Mouse (Mus musculus): ENCODE data around the gene Mr1. TPM values are rescaled to one million over a fixed set of nuclear protein-coding genes. Genes with fewer than 3 reads are reported as not detected.

Gene Mr1
- total RNA-seq, 2 experiments from 2014 or later = 8.1 to 11.5 TPM

DNA sequence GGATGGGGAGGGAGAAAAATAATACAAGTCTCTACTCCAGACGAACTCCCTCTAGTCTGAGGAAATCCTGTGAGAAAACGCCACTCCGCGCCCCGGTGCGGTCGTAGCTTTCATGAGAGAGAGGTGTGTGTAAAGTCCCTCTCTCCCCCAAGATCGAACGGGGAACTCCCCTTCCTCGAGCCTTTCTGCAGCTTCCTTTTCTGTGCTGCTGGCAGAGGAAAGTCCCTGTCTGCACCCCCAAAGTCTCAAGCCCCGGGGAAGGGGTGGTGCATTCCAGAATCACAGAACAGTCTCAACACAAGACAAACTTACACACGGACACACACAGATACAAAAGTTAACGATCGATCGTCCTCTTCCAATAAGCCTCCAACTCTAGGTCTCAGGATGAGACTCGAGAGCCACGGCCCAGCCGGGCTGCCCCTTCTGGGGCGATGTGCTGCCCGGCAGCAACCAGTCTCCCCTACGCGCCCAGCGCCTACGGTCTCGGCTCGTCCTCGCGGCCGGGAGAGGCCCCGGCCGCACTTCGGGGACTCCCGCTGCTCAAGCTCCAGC lies 48.6 kb downstream of the Mr1 start:
- DNase-seq = peak in 1 of 2 experiments; percentile 46
- intact Hi-C loops (cut with DNase I) = loop anchor here (2.0 kb wide), 1 partner anchor 49 kb away; no protein-coding TSS in a partner anchor

DNA sequence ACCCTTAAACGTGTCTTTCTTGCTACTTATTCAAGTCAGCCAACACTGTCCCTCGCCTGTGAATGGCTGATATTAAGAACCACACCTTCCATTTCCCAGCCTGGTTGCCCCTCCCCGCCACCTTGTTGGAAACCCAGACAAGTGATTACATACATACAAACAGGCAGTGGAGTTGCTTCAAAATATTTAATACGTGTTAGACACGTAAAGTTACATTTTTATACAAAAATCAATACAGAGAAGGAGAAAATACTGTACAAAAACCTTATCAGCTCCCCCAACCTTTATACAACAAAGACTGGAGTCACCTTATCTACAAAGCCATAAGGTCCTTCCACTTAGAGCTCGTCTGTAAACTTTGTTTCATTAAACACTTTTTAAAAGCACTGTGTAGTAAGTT lies 49.3 kb downstream of the Mr1 start:
- intact Hi-C loops (cut with DNase I) = no loop called here
- peak in 1 of 2 experiments; percentile 9 for DNase-seq

DNA sequence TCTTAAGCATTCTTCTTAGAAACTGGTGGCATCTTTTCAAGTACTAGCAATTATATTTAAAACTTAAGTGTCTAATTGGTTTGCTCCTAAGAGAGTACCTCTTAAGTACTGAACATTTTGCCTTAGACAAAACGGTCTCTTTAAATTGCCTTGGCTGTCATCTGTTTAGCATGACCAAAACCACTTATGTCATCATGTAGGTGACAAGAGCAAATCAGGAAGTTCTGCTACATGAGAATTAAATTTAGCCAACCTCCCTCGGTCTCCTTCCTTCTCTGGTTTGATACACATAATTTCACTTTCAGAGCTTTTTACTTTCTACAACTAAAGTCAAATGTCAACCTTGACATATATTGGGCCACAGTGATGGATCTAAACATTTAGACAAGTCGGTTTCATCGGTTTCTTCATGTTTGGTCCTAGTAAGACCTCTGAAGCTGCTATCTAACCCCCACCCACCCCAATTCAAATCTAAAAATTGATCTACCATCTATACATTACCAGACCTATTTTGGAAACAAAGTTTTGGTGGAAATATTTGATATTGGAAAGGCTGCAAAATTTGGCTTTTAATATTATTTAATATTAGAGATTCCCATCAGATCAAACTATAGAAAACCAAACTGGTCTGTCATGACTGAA lies 49.9 kb downstream of the Mr1 start:
- intact Hi-C loops (cut with DNase I) = no loop called here

DNA sequence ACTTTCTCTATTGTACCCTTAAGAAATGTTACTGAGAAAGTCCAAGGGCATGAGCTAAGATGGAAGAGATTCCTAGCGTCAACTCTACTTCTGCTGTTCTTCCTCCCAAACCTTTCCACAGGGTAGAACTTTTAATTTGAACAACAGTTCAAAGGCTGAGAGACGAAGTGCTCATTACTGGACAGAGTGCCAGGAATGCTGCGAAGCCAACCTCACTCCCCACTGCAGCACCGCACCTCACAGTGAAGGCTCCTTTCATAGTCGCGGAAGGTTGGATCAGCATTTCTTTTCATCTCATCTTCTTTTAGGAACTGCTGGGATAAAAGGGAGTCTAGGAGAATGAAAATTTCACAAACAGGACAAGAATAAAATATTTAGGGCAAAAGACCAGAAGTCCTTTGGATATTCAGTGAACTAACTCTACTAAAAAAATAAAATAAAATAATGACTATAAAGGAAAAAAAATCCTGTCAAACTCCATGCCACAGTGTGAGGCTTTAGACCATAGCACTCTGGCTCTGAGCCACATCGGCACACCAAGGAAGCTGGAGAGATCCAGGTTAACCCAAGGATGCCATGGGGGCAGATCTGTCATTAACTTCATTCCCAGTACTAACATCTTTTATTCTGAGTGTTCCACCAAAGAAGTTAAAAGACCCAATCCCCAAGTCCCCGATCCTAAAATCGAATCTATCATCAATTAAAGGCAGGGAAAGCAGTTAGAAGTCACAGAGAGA lies 52.5 kb downstream of the Mr1 start:
- intact Hi-C loops (cut with DNase I) = loop anchor here (5.0 kb wide), 1 partner anchor 37 kb away; no protein-coding TSS in a partner anchor
- DNase-seq = peak in 1 of 2 experiments; percentile 6

More for the DNA sequence above, 49.9 kb downstream of the Mr1 start:
- DNase-seq = no peak

DNA sequence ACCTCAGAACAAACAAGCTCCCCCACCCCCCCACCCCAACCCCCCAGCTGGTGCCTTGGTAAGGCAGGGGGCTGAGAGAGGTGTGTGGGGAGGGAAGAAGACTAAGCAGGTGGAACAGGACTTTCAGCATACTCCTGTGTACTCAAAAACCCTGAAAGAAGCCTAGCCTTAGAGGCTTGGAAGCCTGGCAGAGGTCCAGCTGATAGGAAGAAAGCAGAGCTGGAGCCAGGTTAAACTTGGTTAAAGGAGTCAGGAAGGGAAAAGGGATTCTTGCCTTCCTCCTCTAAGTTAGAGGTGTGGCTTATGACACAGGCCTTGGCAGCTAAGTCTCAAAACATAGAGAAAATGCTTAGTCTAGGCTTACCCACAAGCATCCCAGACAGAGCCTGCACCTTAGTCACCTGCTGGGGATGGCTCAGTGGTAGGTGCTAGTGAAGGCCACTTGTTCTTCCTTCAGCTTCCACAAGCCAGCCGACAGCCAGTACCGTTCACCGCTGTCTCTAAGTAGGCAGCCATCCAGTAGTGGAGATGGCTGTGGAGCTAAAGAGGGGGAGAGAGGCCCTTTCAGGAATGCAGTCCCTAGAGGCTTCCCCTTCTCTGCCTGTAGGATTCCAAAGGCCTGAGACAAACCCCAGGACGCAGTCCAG lies 53.3 kb downstream of the Mr1 start:
- intact Hi-C loops (cut with DNase I) = loop anchor here (5.0 kb wide), 1 partner anchor 36 kb away; no protein-coding TSS in a partner anchor
- no peak for DNase-seq

DNA sequence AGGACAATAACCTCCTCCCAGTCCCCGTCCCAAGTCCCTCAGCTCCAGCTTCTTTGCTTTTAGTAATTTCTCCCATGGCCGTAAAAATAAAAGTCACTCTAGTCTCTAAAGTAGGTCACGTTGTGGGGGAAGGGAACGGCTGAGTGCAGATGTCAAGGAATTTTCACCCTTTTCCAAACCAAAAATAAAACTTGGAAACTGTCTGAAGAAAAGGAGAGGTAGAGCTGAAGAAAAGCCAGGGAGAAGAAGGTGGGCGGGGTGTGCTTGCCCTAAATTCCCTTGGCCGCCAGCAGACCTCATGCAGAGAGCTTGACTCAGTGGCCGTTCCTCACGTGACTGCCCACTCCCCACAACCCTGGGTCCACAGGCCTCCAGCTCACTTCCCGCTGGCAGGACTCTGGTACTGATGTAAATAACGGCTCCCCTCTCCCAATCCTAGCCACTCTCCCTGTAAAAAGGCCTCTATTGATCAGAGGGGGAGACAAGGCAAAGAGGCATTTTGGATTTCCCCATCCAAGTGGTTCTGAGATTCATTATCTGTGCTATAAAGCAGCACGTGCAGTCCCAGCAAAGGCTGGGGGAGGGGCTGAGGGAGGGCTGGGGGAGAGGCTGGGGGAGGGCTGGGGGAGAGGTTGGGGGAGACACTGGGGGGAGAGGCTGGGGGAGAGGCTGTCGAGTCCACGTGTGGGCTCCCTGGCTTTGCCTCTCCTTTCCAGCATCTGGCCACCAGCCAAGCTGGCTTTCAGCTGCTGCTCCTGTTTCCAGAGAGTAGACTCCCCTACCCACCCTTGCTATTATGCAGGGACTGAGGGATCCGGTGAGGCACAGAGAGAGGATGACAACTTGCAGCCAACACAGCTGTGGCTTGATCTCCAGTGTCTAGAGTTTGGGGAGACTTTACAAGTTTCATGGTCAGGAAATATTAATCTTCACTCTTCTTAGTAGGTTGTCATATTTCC lies 54.5 kb downstream of the Mr1 start:
- no peak for DNase-seq
- intact Hi-C loops (cut with DNase I) = loop anchor here (5.0 kb wide), 1 partner anchor 35 kb away; no protein-coding TSS in a partner anchor

DNA sequence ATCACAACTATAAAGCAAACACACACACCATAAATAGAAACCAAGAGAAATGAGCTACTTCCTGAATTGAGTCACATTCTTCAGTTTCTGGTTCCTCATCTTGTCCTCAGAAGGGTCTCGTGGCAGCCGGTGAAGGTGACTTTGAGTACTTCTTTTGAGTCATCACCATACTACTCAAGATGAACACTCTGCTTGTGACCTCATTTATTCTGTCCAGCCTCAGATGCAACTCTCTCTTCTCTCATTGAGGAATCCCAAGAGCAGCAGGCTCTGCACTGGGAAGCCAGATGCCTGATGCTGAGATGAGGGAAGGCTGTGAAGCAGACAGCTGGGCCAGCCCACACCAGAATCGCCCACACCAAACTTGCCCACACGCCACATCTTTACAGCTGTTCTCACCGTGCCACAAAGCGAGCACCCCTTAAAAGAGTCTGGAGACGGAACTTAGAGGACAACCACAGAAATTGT lies 55.2 kb downstream of the Mr1 start:
- intact Hi-C loops (cut with DNase I) = loop anchor here (5.0 kb wide), 1 partner anchor 34 kb away; no protein-coding TSS in a partner anchor
- DNase-seq = no peak

DNA sequence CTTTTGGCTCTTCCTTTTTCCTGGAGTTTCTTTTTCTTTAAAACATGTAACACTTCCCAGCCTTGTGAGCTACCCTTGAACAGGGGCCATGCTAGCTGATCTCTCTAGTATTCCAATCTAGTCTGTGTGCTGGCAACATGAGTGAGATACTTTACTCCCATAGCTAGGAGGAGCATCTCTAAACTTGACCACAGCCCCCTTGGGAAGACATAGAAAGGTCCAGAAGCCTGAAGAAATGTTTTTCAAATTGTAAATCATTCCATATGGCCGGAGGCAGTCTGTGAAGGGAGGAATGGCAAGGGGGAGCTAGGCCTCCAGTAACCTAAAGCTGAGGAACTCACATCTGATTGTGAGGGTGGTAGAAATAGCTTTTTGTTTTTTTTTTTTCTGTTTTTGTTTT lies 55.9 kb downstream of the Mr1 start:
- intact Hi-C loops (cut with DNase I) = loop anchor here (5.0 kb wide), 1 partner anchor 33 kb away; no protein-coding TSS in a partner anchor
- DNase-seq = no peak

DNA sequence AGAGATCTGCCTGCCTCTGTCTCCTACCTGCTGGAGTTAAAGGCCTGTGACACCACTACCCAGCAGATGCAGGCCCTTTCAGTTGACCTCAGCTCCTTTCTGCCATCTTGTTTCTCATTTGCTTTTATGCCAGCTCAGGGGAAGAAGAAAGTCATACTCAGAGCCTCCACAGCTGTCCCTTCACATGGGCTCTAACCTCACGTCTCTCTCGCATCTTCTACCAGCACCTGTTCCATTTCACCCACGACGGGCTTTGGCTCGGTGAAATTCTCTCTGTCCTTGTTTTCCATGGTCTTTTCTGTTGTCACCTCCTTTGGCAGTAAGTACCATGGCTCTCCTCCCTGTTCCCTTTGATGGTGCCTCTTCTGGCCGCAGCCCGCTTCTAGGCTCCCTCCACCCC lies 56.3 kb downstream of the Mr1 start:
- DNase-seq = no peak
- intact Hi-C loops (cut with DNase I) = loop anchor here (5.0 kb wide), 1 partner anchor 33 kb away; no protein-coding TSS in a partner anchor

DNA sequence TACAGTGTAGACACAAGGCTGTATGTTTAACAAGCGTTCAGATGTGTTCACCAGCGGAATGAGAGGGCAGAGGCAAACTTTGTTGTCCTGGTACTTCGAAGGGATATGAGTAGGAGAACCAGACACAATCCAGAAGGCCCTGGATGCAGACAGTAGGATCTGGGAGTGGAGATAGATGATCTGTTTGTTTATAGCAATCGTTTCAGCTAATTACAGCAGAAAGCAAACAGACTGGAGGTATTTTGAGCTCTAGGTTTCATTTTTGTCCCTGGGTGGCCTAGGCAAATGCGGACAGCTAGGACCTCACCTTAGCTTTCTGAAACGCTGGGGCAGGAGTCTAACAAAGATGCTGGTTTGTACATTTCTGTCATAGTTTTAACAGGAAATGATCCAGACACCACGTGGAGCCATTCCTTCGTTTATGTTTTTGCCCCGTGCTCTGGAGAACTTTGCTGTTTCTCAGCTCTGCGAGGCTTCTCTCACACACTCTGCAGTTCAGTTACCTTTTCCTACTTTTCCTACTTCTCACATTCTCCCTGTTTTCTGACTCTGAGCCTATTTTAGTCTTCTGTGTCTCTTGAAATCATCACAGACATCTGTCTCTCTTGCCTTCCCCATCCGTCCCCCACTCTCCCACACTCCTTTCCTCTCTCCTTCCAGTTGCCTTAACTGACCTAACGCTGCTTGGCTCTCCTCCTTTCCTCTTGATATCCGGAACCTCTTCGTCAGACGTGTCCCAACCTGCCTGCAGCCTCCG lies 57.6 kb downstream of the Mr1 start:
- intact Hi-C loops (cut with DNase I) = loop anchor here (5.0 kb wide), 2 partner anchors 48 to 113 kb away; no protein-coding TSS in a partner anchor
- DNase-seq = no peak

DNA sequence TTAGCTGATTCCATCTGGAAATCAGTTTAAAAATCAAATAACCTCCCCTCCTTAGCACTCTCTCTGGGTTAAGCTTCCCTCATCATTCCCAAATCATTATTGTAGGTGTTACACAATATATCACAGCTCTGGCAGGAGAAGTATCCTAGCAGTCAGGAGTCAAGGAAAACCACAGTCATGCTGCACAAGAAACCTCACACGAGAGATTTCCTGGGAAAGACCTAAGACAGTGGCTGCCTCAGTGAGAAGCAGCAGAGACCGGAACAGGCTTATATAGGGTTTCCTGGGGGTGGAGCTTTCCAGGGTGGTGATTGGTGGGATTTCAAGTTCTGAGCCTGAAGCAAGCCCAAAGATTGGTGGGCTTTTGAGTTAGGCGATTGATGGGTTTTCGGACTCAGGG lies 58.6 kb downstream of the Mr1 start:
- intact Hi-C loops (cut with DNase I) = loop anchor here (5.0 kb wide), 2 partner anchors 49 to 114 kb away; no protein-coding TSS in a partner anchor
- no peak for DNase-seq

DNA sequence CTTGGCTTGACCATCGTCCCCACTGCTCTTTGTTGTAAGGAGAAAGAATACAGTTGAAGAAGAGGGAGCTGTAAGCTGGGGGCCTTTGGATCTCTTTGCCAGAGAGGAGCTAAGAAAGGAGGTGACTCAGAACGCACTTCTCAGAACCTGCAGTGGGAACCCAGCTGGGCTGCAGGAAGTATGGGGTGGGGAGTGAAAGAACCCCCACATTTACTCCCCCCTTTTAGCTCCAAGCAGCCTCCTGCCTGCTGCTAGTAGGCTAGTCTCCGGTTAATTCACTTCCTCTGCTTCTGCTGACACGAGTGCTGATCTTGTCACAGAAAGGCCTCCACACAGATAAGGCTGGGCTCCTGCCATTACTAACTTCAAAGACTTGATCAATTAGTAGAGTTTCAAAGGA lies 59.7 kb downstream of the Mr1 start:
- intact Hi-C loops (cut with DNase I) = loop anchor here (5.0 kb wide), 2 partner anchors 50 to 115 kb away; no protein-coding TSS in a partner anchor

DNA sequence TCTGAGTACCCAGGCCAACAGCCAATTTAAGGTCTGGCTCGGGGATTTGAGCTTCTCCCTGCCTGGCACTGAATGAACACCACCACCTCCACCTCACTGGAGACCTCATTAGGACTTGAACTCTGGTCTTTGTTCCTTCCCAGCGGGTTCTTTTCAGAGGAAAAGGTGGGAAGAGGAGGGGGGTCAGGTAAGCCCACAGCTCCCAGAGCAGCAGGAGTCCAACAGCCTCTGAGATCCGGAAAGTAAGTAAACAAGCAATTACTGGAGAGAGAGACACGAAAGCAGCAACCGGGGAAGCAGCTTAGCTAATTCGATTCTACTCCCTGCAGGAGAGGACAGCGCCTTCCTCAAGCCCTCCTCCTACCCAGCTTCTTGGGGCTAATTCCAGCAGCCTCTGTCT lies 60.2 kb downstream of the Mr1 start:
- intact Hi-C loops (cut with DNase I) = loop anchor here (5.0 kb wide), 2 partner anchors 51 to 116 kb away; no protein-coding TSS in a partner anchor
- DNase-seq = no peak

More for the DNA sequence above, 59.7 kb downstream of the Mr1 start:
- DNase-seq = no peak

DNA sequence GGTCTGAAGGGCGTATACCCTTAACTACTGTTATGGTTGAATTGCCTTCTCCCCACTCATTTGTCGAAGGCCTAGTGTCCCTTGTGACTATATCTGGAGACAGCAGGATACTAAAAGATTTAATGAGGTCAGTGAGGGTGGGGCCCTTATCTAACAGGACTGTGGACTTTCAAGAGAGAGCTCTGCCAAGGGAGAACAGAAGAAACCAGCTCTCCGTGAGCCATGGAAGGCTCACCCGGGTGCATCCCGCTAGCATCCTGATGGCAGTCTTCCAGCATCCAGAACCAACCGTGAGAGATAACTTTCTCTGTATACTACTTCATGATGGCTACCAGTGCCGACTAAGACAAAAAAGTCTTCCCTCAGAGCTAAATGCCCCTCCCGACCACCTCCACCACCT lies 61.8 kb downstream of the Mr1 start:
- intact Hi-C loops (cut with DNase I) = loop anchor here (5.0 kb wide), 2 partner anchors 52 to 117 kb away; no protein-coding TSS in a partner anchor
- DNase-seq = no peak

DNA sequence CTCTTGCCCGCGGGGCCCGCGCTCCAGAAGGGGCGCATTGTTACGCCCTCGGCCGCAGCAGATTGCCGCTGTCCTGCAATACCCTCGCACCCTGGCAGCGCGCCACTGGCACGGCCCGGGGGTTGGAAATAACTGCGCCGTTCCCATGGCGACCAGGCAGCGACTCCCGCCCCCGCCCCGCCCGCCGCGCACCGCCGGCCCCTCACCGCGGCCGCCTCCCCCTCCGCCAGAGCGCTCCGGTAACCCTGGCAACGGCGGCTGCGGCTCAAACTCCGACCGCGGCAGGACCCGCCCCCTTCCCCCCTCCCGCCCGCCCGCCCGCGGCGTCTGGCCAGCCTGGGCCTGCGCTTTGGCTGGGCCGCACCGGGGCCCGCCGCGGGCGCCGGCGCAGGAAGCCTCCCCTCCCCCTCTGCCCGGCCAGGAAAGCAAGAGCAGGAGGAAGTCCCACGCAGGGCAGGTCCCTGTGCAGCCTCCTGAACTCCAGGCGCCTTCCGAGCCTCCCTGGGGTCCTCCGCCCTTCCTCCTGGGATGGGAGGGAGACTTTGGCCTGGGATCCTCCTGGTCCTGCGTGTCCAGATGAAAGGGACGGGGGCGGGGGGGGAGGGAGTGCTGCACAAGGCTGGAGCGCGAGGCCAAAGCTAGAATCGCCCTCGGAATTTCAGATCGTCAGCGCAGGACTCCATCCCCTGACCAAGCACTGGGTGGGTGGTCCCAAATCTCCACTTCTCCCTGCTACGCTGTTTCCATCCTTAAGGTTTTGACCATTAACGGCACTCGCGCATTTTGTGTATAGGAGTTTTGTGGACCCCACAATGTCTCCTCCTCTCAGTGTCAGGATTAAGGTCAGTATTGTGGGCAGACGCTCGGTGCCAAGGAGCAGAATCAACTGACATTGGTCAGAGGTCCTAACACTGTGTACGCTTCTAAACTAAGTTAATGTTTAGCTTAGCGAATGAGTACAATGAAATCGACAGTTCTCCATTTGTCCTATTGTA lies 63.0 kb downstream of the Mr1 start:
- intact Hi-C loops (cut with DNase I) = no loop called here
- peak; percentile 86 to 88 for DNase-seq

DNA sequence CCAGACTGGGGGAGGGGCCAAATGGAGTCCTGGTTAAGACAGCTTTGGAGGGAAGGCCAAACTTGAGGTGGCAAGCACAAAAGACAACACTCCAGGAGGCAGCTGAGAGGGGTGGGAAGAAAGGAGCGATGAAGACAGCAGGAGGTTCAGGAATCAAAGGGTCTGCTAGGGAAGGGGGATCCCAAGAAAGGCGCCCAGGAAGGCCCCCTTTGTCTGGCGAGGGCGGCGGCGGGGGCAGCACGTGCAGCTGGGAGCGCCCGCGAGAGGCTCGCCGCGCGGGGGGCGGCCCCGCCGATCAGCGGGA lies 63.7 kb downstream of the Mr1 start:
- intact Hi-C loops (cut with DNase I) = no loop called here

DNA sequence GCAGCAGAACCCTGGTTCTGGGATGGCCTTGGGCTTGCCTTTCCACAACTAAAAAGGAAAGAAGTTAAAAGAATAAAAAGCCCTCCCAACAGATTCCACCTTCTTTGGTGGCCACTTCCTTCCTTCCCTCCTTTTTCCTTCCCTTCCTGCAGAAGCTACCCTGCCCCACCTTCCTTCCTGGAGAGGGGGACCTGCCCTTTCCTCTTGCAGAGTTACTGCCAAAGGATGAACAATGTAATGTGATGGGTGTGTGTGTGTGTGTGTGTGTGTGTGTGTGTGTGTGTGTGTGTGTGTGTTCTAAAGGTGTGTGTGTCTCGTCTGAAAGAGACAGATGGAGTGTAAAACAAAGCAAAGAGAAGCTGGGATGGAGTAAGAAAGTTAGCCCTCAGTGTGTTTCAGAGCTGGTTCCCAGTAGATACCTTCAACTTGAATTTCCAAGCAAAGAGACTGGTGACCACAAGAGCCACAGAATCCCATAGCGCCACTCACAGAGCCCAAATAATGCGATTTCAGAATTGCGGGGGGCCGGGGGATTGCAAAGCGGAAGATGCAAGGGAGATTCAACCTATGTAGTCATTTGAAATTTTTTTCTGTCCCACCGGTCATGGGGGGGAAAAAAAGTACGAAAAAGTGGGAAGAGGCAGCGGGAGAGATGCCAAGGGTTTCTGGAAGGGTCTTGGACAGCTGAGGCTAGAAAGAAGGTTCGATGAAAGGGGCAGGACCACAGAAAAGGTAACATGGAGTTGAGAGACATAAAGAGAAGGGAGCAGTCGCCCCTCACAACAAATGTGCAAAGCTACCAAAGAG lies 64.3 kb downstream of the Mr1 start:
- no peak for DNase-seq
- intact Hi-C loops (cut with DNase I) = no loop called here

More for the DNA sequence above, 63.7 kb downstream of the Mr1 start:
- DNase-seq = no peak
